Mouse (Mus musculus): ENCODE measurements at regions not wholly inside any gene's neighbourhood (a gene's known extent, or its start where the extent isn't known, plus 50 kb on each side); places are given as distances from the start of the nearest gene placed in this dataset.
A peak's percentile ranks its signal among the peaks of the same experiment; 100 is the strongest.

GRCm38 (mm10) chr14:82745383-82745782, 1698.0 kb upstream of the Pcdh17 start:
- peak; percentile 6 for DNase-seq

GRCm38 (mm10) chr14:82758144-82758543, 1685.2 kb upstream of the Pcdh17 start:
- DNase-seq, result no peak
